Comparison of ENCODE assay signal across 8 mouse cellular contexts in genomic region chr4:86857113-86858069, GRCm38 (mm10). TPM values are rescaled to one million over a fixed set of nuclear protein-coding genes. Genes with fewer than 3 reads are reported as not detected.
DNase-seq lines count a peak whose midpoint lies in the region; ATAC-seq and TF ChIP-seq lines count a peak whose summit lies in the region.

Gene Rps6, minus strand, starts transcription at chr4:86857412.

- H3K9ac ChIP-seq in ES-Bruce4 (ENCODE audit: low read depth, poor library complexity, severe bottlenecking) = peak within 1 kb of the TSS; percentile 99
- H3K9ac ChIP-seq in forebrain, embryonic 14.5 days (ENCODE audit: low read length) = peak within 1 kb of the TSS; percentile 99
- H3K9ac ChIP-seq in neural tube, embryonic 15.5 days (replicated peaks) = peak within 1 kb of the TSS; percentile 96

- intact Hi-C loops in heart, postnatal 14 days (cut with DNase I) = loop anchor here (1.0 to 2.0 kb wide), 2 partner anchors 17 to 66 kb away; partner anchors contain the start of gene Acer2

- no peak for TF ChIP-seq CTCF in ES-Bruce4 (IDR thresholded peaks at IDR 0.05; ENCODE audit: low read depth, low read length)

- H3K4me1 ChIP-seq in ES-Bruce4 (ENCODE audit: control insufficient read depth, insufficient read depth, low read length) = no peaks in the 10 kb centered on the region
- peaks cover 4% of the 10 kb centered on the region; the same call in 1 of the 2 replicates for H3K4me1 ChIP-seq in forebrain, embryonic 14.5 days (ENCODE audit: control insufficient read depth, insufficient read depth, low read length)
- H3K4me1 ChIP-seq in neural tube, embryonic 15.5 days = peaks cover 18% of the 10 kb centered on the region

- under 1% methylated on average over 67 of the region's 68 CpGs for WGBS in forebrain, embryonic 14.5 days
- under 1% methylated on average over 66 of the region's 68 CpGs for WGBS in neural tube, embryonic 15.5 days

- no peaks in the 10 kb centered on the region for H3K27me3 ChIP-seq in ES-Bruce4 (ENCODE audit: control insufficient read depth, insufficient read depth, low read length, poor library complexity, severe bottlenecking)
- no peaks in the 10 kb centered on the region for H3K27me3 ChIP-seq in forebrain, embryonic 14.5 days (replicated peaks; ENCODE audit: control insufficient read depth, insufficient read depth, low read length)
- H3K27me3 ChIP-seq in neural tube, embryonic 15.5 days (replicated peaks) = no peaks in the 10 kb centered on the region; the same call in 1 of the 2 replicates

- no peak for TF ChIP-seq EP300 in ES-Bruce4 (IDR thresholded peaks at IDR 0.05; ENCODE audit: insufficient read depth, low read depth, low read length)

- ATAC-seq in cerebellum, adult (ENCODE audit: insufficient number of reproducible peaks, low FRiP score, low TSS enrichment) = peak; percentile 98
- ATAC-seq in forebrain, embryonic 14.5 days = peak; percentile 99
- peak; percentile 100 for ATAC-seq in neural tube, embryonic 15.5 days (ENCODE audit: low FRiP score)

- no peak for TF ChIP-seq POLR2A in ES-Bruce4 (IDR thresholded peaks at IDR 0.05; ENCODE audit: insufficient read depth, low read length)

- H3K4me2 ChIP-seq in forebrain, embryonic 14.5 days (ENCODE audit: low read length) = peak within 1 kb of the TSS; percentile 83
- H3K4me2 ChIP-seq in neural tube, embryonic 15.5 days = peak within 1 kb of the TSS; percentile 60

- H3K9me3 ChIP-seq in ES-Bruce4 (replicated peaks; ENCODE audit: control insufficient read depth, insufficient read depth, low read length, poor library complexity, severe bottlenecking) = no peaks in the 10 kb centered on the region
- no peaks in the 10 kb centered on the region for H3K9me3 ChIP-seq in forebrain, embryonic 14.5 days (replicated peaks; ENCODE audit: control insufficient read depth, low read length)
- no peaks in the 10 kb centered on the region for H3K9me3 ChIP-seq in neural tube, embryonic 15.5 days (replicated peaks)

- H3K4me3 ChIP-seq in ES-Bruce4 (ENCODE audit: low read depth, low read length) = peak within 1 kb of the TSS; percentile 96
- H3K4me3 ChIP-seq in forebrain, embryonic 14.5 days (ENCODE audit: low read depth, low read length) = peak within 1 kb of the TSS; percentile 92
- peak within 1 kb of the TSS; percentile 85 for H3K4me3 ChIP-seq in neural tube, embryonic 15.5 days (replicated peaks)

- H3K27ac ChIP-seq in ES-Bruce4 (ENCODE audit: insufficient read depth, low read length) = peak within 1 kb of the TSS; percentile 24
- H3K27ac ChIP-seq in forebrain, embryonic 14.5 days (ENCODE audit: low read depth, low read length) = peak within 1 kb of the TSS; percentile 96
- peak within 1 kb of the TSS; percentile 95 for H3K27ac ChIP-seq in neural tube, embryonic 15.5 days (replicated peaks)

- H3K36me3 ChIP-seq in ES-Bruce4 (ENCODE audit: control insufficient read depth, insufficient read depth, low read length, poor library complexity, severe bottlenecking) = peaks cover 37% of the 10 kb centered on the region
- peaks cover 30% of the 10 kb centered on the region for H3K36me3 ChIP-seq in forebrain, embryonic 14.5 days (ENCODE audit: control insufficient read depth, insufficient read depth, low read length)
- H3K36me3 ChIP-seq in neural tube, embryonic 15.5 days = peaks cover 28% of the 10 kb centered on the region

- DNase-seq in forebrain, embryonic 14.5 days (ENCODE audit: low spot score) = peak; percentile 99
- DNase-seq in heart, postnatal 14 days = peak; percentile 94 to 96
- DNase-seq in layer of hippocampus, adult 11-12 months (ENCODE audit: low spot score) = peak; percentile 97
- DNase-seq in lung, adult 18-20 months = peak; percentile 97
- DNase-seq in testis, postnatal 14 days (ENCODE audit: low spot score) = peak; percentile 97

RNA-seq across cellular contexts. Expression of gene Rps6, which starts in this region (rescaled TPM):
- polyA plus RNA-seq in ES-Bruce4 (2011; ENCODE audit: insufficient read depth, insufficient read length, low read depth, missing spikeins) = 2,690 and 2,954 TPM in 2 replicates
- 502 and 571 TPM in 2 replicates for polyA plus RNA-seq in forebrain, embryonic 14.5 days (2014; fragmentation: Nextera tagmentation; extraction: Ambion mirVana)
- 100 to 1,000 TPM; 454 to 481 TPM for total RNA-seq in heart, postnatal 14 days (2021)
- 338 and 471 TPM in 2 replicates for polyA plus RNA-seq in neural tube, embryonic 15.5 days (2015; fragmentation: Nextera tagmentation; extraction: Ambion mirVana)

Comparison
In these comparisons a context has a peak if more than half of its experiments do, and no peak if none do; other contexts are left out.
1. Peak in every context shown above with its lines: DNase-seq, ATAC-seq, H3K4me3 ChIP-seq and H3K27ac ChIP-seq.
2. H3K27ac ChIP-seq: peak in every context shown above with its lines; median percentile 96 in forebrain, embryonic 14.5 days; 95 in neural tube, embryonic 15.5 days; 24 in ES-Bruce4.